Mouse (Mus musculus) gastrocnemius, adult 2 months (tissue): ENCODE measurements around the gene Phlpp1. TPM values are rescaled to one million over a fixed set of nuclear protein-coding genes. Genes with fewer than 3 reads are reported as not detected.

Experiments used
- DNase-seq: peaks from one replicate; pipeline ENCODE4 v3.0.0; 2022
- H3K27ac ChIP-seq: fragments of 200-600 bp; 2 replicates; pipeline ENCODE4 v1.8.1; 2022; ENCODE audit warnings: mild to moderate bottlenecking
- H3K4me3 ChIP-seq: fragments of 200-600 bp; 2 replicates; pipeline ENCODE4 v1.8.1; 2022; ENCODE audit warnings: mild to moderate bottlenecking, moderate library complexity
- CTCF ChIP-seq: fragments of 200-600 bp; IDR thresholded peaks from 2 replicates; pipeline ENCODE4 v1.8.1; 2022; ENCODE audit warnings: antibody characterized with exemption, mild to moderate bottlenecking, moderate library complexity
- intact Hi-C: fragments of 180-260 bp; cut with DNase I; formaldehyde crosslinking; loops from one replicate; pipeline ENCODE4 v1.15.1; 2025
- long read RNA-seq, 2 experiments: library from polyadenylated mRNA; stranded (forward); transcript quantifications; one replicate each; pipeline ENCODE4 v2.0.0; 2021
- total RNA-seq, 2 experiments: library from RNA; stranded (reverse); gene quantifications; 2 replicates each; pipeline ENCODE4 v1.2.3; 2021

Gene Phlpp1
- total RNA-seq = 1 to 10 TPM; 8.1 to 9.0 TPM
- long read RNA-seq, experiment 1, full-length matches to known transcripts = 7 of 8 reads
- long read RNA-seq, experiment 1, partial matches to known transcripts = 1 of 8 reads
- long read RNA-seq, experiment 1, other reads (novel, unspliced or antisense) = 0 of 8 reads
- long read RNA-seq, experiment 2, full-length matches to known transcripts = 7 of 7 reads
- long read RNA-seq, experiment 2, partial matches to known transcripts = 0 of 7 reads
- long read RNA-seq, experiment 2, other reads (novel, unspliced or antisense) = 0 of 7 reads

- Histone ChIP-seq H3K4me3 (peak within 1 kb of the TSS; percentile 97), H3K27ac (peak within 1 kb of the TSS; percentile 96)
- intact Hi-C loops = loop anchor here (2.0 to 5.0 kb wide), 4 partner anchors 96 to 223 kb away; partner anchors contain the start of gene Zcchc2
- DNase-seq = peak; percentile 100
- TF ChIP-seq CTCF = peak; percentile 77
Measured at GRCm38 (mm10) chr1:106171241-106172220, at the start of gene Phlpp1. Phlpp1 (plus strand) TSS chr1:106171752.

- no peak overlapping the region for H3K4me3 ChIP-seq
- TF ChIP-seq CTCF = no peak
- intact Hi-C loops = no loop called here
- no peak for DNase-seq
- no peak overlapping the region for H3K27ac ChIP-seq
Measured at GRCm38 (mm10) chr1:106126601-106127000, 45.0 kb upstream of the Phlpp1 start.

- no peak for TF ChIP-seq CTCF
- intact Hi-C loops = no loop called here
- no peak for DNase-seq
- Histone ChIP-seq H3K4me3 (no peak overlapping the region), H3K27ac (no peak overlapping the region)
Measured at GRCm38 (mm10) chr1:106131697-106132349, 39.7 kb upstream of the Phlpp1 start.

GRCm38 (mm10) chr1:106132350-106132700 is 39.2 kb upstream of the Phlpp1 start:
- no peak overlapping the region for H3K4me3 ChIP-seq
- intact Hi-C loops = no loop called here
- DNase-seq = no peak
- no peak overlapping the region for H3K27ac ChIP-seq
- TF ChIP-seq CTCF = no peak

- intact Hi-C loops = no loop called here
- TF ChIP-seq CTCF = no peak
- no peak for DNase-seq
- Histone ChIP-seq H3K4me3 (no peak overlapping the region), H3K27ac (no peak overlapping the region)
Measured at GRCm38 (mm10) chr1:106138691-106139090, 32.9 kb upstream of the Phlpp1 start.

- H3K27ac ChIP-seq = no peak overlapping the region
- no peak overlapping the region for H3K4me3 ChIP-seq
- TF ChIP-seq CTCF = no peak
- DNase-seq = no peak
- intact Hi-C loops = no loop called here
Measured at GRCm38 (mm10) chr1:106139137-106139536, 32.4 kb upstream of the Phlpp1 start.

GRCm38 (mm10) chr1:106142010-106142409 is 29.5 kb upstream of the Phlpp1 start:
- H3K27ac ChIP-seq = no peak overlapping the region
- no peak for TF ChIP-seq CTCF
- no peak overlapping the region for H3K4me3 ChIP-seq
- intact Hi-C loops = no loop called here
- DNase-seq = no peak

GRCm38 (mm10) chr1:106144534-106144933 is 27.0 kb upstream of the Phlpp1 start:
- Histone ChIP-seq H3K4me3 (no peak overlapping the region), H3K27ac (no peak overlapping the region)
- TF ChIP-seq CTCF = no peak
- DNase-seq = no peak
- intact Hi-C loops = no loop called here

- DNase-seq = no peak
- no peak overlapping the region for H3K4me3 ChIP-seq
- no peak overlapping the region for H3K27ac ChIP-seq
- TF ChIP-seq CTCF = no peak
- intact Hi-C loops = no loop called here
Measured at GRCm38 (mm10) chr1:106145055-106145454, 26.5 kb upstream of the Phlpp1 start.

GRCm38 (mm10) chr1:106145565-106146190 is 25.9 kb upstream of the Phlpp1 start:
- intact Hi-C loops = no loop called here
- H3K4me3 ChIP-seq = no peak overlapping the region
- DNase-seq = no peak
- no peak overlapping the region for H3K27ac ChIP-seq
- no peak for TF ChIP-seq CTCF

GRCm38 (mm10) chr1:106148386-106149380 is 22.9 kb upstream of the Phlpp1 start:
- Histone ChIP-seq H3K4me3 (peak overlapping the region; percentile 40), H3K27ac (peak overlapping the region; percentile 66)
- no peak for TF ChIP-seq CTCF
- intact Hi-C loops = no loop called here
- no peak for DNase-seq
